Mouse (Mus musculus) embryonic facial prominence, embryonic 11.5 days (tissue): ENCODE results near the gene Wwox. TPM values are rescaled to one million over a fixed set of nuclear protein-coding genes. Genes with fewer than 3 reads are reported as not detected.

Experiments used
- ATAC-seq: fragments of 200-750 bp; cut with Nextera tagmentation; replicated peaks from 2 replicates; pipeline ENCODE4 v1.8.0; 2017; ENCODE audit warnings: low read depth; ENCODE audit not compliant: insufficient number of reproducible peaks, low FRiP score, low TSS enrichment
- DNase-seq: peaks from one replicate; pipeline ENCODE4 v3.0.0-alpha.2; 2015; ENCODE audit warnings: low spot score
- H3K27ac ChIP-seq: fragments of 300-500 bp; sonication (generic); replicated peaks from 2 replicates; pipeline ENCODE4 v1.5.1; 2014; ENCODE audit warnings: mild to moderate bottlenecking, low read depth, low read length, control low read depth
- H3K27me3 ChIP-seq: fragments of 300-500 bp; sonication (generic); 2 replicates; pipeline ENCODE4 v1.6.1; 2014; ENCODE audit warnings: mild to moderate bottlenecking, low read length, moderate library complexity, mixed read lengths; ENCODE audit not compliant: control insufficient read depth, insufficient read depth
- H3K36me3 ChIP-seq: fragments of 300-500 bp; sonication (generic); replicated peaks from 2 replicates; pipeline ENCODE4 v1.6.1; 2014; ENCODE audit warnings: low read depth, mild to moderate bottlenecking, low read length, moderate library complexity, mixed read lengths; ENCODE audit not compliant: control insufficient read depth, insufficient read depth
- H3K4me1 ChIP-seq: fragments of 300-500 bp; sonication (generic); 2 replicates; pipeline ENCODE4 v1.6.1; 2014; ENCODE audit warnings: low read length, mixed read lengths; ENCODE audit not compliant: control insufficient read depth, insufficient read depth
- H3K4me2 ChIP-seq: fragments of 300-500 bp; sonication (generic); 2 replicates; pipeline ENCODE4 v1.6.1; 2014; ENCODE audit warnings: low read depth, mild to moderate bottlenecking, control low read depth, low read length, moderate library complexity
- H3K4me3 ChIP-seq: fragments of 300-500 bp; sonication (generic); 2 replicates; pipeline ENCODE4 v1.5.1; 2014; ENCODE audit warnings: low read depth, low read length, control low read depth
- H3K9ac ChIP-seq: fragments of 300-500 bp; sonication (generic); replicated peaks from 2 replicates; pipeline ENCODE4 v1.6.1; 2014; ENCODE audit warnings: mild to moderate bottlenecking, control low read depth, low read length
- H3K9me3 ChIP-seq: fragments of 300-500 bp; sonication (generic); replicated peaks from 2 replicates; pipeline ENCODE4 v1.6.1; 2016; ENCODE audit warnings: mild to moderate bottlenecking, low read length, inconsistent platforms, mixed read lengths; ENCODE audit not compliant: control insufficient read depth
- WGBS: fragments of 180-500 bp; shearing (Covaris S2); extraction: QIAGEN DNeasy Blood & Tissue Kit; methylation state at CpG from one replicate; pipeline ENCODE4 v1.1.7; 2014; 5-methylcytosine and 5-hydroxymethylcytosine counted together
- polyA plus RNA-seq: library from polyadenylated mRNA; unstranded; fragments of >200 nt; fragmentation: Nextera tagmentation; extraction: Ambion mirVana; gene quantifications from 2 replicates; pipeline ENCODE4 v1.2.1, GENCODE M21; 2014

The Wwox gene
- polyA plus RNA-seq, 1 experiment from 2014 or later = 7.2 TPM

DNA sequence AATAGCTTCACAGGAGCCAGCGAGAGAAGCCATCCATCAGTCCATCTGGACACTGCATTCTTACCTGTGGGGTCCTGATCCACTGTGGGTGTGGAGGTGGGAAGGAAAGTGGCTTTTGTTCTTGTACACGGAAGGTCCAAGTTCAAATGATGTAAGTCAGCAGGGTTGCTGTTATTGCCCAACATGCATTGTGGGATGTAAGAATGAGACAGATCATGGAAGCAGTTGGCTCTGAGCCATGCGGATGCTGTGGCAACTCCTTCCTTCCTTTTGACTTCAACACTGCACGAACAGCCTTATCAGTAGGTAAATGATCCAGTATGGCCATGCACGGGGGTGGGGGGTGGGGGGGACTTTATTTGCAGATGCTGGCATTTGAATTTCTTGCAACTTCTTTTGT lies 155.4 kb downstream of the Wwox start:
- H3K4me1 ChIP-seq = peaks cover 3% of the 10 kb centered on the region; the same call in 1 of the 2 replicates
- no peak overlapping the region for H3K4me2 ChIP-seq
- 88% methylated on average over 5 of the region's 5 CpGs for whole genome bisulfite sequencing
- H3K9ac ChIP-seq = no peak overlapping the region
- no peak overlapping the region for H3K27ac ChIP-seq
- no peaks in the 10 kb centered on the region for H3K36me3 ChIP-seq
- ATAC-seq = no peak
- H3K9me3 ChIP-seq = no peaks in the 10 kb centered on the region
- H3K27me3 ChIP-seq = no peaks in the 10 kb centered on the region
- no peak for DNase-seq
- H3K4me3 ChIP-seq = no peak overlapping the region

DNA sequence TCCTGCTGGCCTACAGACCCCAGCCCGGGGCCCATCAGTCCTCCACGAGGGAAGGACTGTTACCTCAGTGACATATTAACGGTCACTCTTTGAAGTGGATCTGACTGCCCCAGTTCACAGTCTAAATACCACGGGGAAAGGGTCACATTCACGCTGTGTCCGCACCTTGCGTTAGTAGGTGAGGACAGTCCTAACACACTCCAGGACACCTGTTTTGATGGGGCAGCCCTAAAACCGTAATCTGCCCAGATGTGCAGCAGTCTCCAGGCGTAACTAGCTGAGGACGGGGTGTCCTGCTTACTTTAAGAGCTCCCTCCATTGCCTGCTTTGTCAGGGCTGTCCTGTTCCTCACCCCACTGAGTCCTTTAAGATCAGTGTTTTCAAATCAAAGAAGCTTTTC lies 160.1 kb downstream of the Wwox start:
- no peaks in the 10 kb centered on the region for H3K27me3 ChIP-seq
- DNase-seq (no peak), ATAC-seq (no peak)
- no peak overlapping the region for H3K9ac ChIP-seq
- no peaks in the 10 kb centered on the region for H3K36me3 ChIP-seq
- H3K4me3 ChIP-seq = no peak overlapping the region
- H3K27ac ChIP-seq = no peak overlapping the region
- WGBS = 56% methylated on average over 10 of the region's 10 CpGs
- H3K4me2 ChIP-seq = no peak overlapping the region
- H3K9me3 ChIP-seq = no peaks in the 10 kb centered on the region
- peaks cover 4% of the 10 kb centered on the region for H3K4me1 ChIP-seq

DNA sequence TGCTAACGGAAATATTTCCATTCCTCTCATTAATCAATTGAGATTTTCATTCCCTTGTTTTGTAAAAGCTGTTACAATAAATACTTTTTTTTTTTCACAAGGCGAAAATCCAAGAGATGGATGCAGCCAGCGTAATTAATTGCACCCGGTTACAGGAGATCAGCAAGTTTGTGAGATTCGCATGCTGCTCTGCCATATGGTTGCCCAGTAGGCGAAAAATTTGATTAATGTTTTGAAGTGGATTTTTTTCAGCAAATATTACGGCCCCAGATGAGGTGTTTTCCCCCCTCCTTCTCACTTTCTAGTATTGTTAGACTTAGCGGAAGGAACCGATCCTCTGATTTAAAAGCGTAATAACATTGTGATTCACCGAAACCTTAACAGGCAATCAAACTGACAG lies 160.7 kb downstream of the Wwox start:
- DNase-seq (no peak), ATAC-seq (no peak)
- Histone ChIP-seq H3K4me1 (peaks cover 4% of the 10 kb centered on the region), H3K27ac (no peak overlapping the region), H3K4me3 (no peak overlapping the region), H3K27me3 (no peaks in the 10 kb centered on the region), H3K9ac (no peak overlapping the region), H3K9me3 (no peaks in the 10 kb centered on the region), H3K36me3 (no peaks in the 10 kb centered on the region), H3K4me2 (no peak overlapping the region)
- 66% methylated on average over 11 of the region's 11 CpGs for WGBS

DNA sequence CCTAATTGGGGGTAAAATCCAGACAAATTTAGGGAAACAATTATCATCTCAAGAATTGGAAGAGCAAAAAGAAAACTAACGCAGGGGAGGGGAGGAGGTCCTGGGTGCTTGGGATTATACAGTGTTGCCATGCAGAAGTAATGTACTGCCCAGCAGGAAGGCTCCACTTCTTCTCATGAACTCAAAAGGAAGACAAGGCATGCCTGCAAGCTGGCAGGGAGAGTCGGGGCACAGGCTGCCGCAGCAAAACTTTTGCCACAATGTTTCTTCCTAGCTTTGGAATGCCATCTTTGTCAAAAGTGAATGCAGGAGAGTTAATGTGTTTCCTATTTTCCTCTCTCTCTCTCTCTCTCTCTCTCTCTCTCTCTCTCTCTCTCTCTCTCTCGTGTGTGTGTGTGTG lies 163.6 kb downstream of the Wwox start:
- ATAC-seq = no peak
- H3K4me3 ChIP-seq = no peak overlapping the region
- no peak overlapping the region for H3K27ac ChIP-seq
- H3K9ac ChIP-seq = no peak overlapping the region
- no peaks in the 10 kb centered on the region for H3K9me3 ChIP-seq
- H3K27me3 ChIP-seq = no peaks in the 10 kb centered on the region
- no peak overlapping the region for H3K4me2 ChIP-seq
- H3K36me3 ChIP-seq = no peaks in the 10 kb centered on the region
- 46% methylated on average over 3 of the region's 4 CpGs for whole genome bisulfite sequencing
- peaks cover 4% of the 10 kb centered on the region for H3K4me1 ChIP-seq
- DNase-seq = no peak

DNA sequence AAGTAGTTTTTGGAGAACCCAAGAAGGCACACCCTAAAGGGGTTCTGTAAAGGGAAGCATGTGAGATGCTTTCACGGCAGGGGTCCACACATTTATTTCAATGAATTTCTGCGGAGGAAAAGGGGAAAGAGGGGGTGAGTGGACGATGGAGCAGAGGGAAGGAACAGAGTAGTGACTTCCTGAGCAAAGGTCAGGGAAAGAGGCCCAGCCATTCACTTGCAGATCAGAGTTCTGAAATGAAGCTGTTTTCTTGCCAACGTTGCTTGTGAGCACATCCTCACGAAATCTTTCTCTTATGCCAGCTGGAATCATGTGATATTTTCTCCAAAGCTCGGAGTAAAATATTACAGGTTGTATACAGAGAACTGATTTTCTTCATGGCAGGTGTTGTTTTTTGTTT lies 164.1 kb downstream of the Wwox start:
- Histone ChIP-seq H3K27me3 (no peaks in the 10 kb centered on the region), H3K9me3 (no peaks in the 10 kb centered on the region), H3K4me3 (no peak overlapping the region), H3K4me1 (peaks cover 4% of the 10 kb centered on the region), H3K36me3 (no peaks in the 10 kb centered on the region), H3K9ac (no peak overlapping the region), H3K4me2 (no peak overlapping the region), H3K27ac (no peak overlapping the region)
- ATAC-seq (no peak), DNase-seq (no peak)
- 38% methylated on average over 6 of the region's 6 CpGs for WGBS

DNA sequence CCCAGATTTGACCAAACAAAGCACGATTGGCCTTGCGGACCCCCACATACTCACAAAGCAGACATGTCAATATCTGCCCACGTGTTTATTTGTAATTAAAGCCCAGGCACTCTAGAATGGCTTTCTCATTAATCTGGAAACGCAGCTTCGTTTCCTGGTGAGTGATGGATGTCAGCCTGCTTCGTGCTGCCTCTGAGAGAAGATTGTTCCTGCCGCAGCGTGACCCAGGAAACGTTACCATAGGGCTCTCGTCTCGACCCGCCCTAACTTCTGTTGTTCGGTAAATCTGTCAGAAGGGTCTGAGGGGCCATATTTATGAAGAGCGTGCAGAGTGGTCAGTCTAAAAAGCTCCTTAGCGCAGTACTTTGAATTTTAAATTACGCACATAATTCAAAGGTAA lies 164.9 kb downstream of the Wwox start:
- peaks cover 4% of the 10 kb centered on the region for H3K4me1 ChIP-seq
- no peaks in the 10 kb centered on the region for H3K36me3 ChIP-seq
- H3K4me2 ChIP-seq = no peak overlapping the region; the same call in 1 of the 2 replicates
- no peak overlapping the region for H3K27ac ChIP-seq
- H3K9ac ChIP-seq = no peak overlapping the region
- DNase-seq (no peak), ATAC-seq (no peak)
- no peaks in the 10 kb centered on the region for H3K27me3 ChIP-seq
- WGBS = 43% methylated on average over 16 of the region's 16 CpGs
- H3K4me3 ChIP-seq = no peak overlapping the region
- H3K9me3 ChIP-seq = no peaks in the 10 kb centered on the region

DNA sequence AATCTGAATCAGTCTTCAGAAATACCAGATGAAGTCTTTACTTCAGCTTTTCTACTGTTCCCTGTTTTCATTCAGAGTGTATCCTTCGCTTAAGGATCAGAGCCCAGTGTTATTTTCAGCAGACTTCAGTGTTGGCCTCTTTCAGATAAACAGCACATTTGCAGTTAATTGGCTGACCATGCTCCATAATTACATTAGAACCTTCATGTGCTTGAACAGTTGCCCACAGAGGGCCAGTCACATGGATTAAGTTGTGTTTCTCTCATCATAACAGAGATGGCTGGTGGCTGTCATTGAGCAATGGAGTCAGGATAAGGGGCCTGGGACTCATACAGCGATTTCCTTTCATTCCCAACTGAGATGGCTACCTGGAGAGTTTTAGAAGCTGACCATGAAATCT lies 166.2 kb downstream of the Wwox start:
- no peak overlapping the region for H3K4me2 ChIP-seq
- DNase-seq (no peak), ATAC-seq (no peak)
- peaks cover 2% of the 10 kb centered on the region; the same call in 1 of the 2 replicates for H3K4me1 ChIP-seq
- H3K9me3 ChIP-seq = no peaks in the 10 kb centered on the region
- H3K9ac ChIP-seq = no peak overlapping the region
- no peaks in the 10 kb centered on the region for H3K27me3 ChIP-seq
- WGBS = 81% methylated on average over 2 of the region's 2 CpGs
- no peak overlapping the region for H3K27ac ChIP-seq
- H3K36me3 ChIP-seq = no peaks in the 10 kb centered on the region
- no peak overlapping the region for H3K4me3 ChIP-seq

DNA sequence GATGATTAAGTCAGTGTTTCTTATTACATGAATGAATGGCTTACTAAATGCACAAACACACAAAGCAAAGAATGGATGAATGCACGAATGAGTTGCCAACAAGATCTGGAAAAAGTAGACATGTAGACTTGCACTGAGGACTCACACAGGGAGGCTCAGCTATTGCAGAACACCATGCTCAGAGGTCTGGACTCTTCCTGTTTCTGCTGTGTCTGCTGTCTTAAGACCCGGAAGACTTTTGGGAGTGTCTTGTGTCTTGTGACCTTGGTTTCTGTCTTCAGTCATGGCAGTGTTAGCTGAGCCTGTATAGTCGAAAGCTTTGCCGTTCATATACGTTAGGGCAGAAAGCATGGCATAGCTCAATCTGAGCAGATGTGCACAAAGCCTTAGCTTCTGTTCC lies 169.9 kb downstream of the Wwox start:
- Histone ChIP-seq H3K4me3 (no peak overlapping the region), H3K27ac (no peak overlapping the region), H3K36me3 (no peaks in the 10 kb centered on the region), H3K4me2 (no peak overlapping the region), H3K27me3 (no peaks in the 10 kb centered on the region), H3K4me1 (no peaks in the 10 kb centered on the region), H3K9me3 (no peaks in the 10 kb centered on the region), H3K9ac (no peak overlapping the region)
- WGBS = 92% methylated on average over 5 of the region's 5 CpGs
- DNase-seq (no peak), ATAC-seq (no peak)
